Mouse (Mus musculus) bone marrow macrophage, adult 2 months (primary cell): ENCODE data around the gene Gm17949.

Experiments
- CTCF ChIP-seq: IDR thresholded peaks from 2 replicates; pipeline ENCODE4 v1.5.1; 2012; ENCODE audit warnings: low read depth, mild to moderate bottlenecking, low read length, moderate library complexity
- POLR2A ChIP-seq: IDR thresholded peaks from 2 replicates; pipeline ENCODE4 v1.6.1; 2012; ENCODE audit warnings: mild to moderate bottlenecking, low read depth, low read length, borderline replicate concordance

DNA sequence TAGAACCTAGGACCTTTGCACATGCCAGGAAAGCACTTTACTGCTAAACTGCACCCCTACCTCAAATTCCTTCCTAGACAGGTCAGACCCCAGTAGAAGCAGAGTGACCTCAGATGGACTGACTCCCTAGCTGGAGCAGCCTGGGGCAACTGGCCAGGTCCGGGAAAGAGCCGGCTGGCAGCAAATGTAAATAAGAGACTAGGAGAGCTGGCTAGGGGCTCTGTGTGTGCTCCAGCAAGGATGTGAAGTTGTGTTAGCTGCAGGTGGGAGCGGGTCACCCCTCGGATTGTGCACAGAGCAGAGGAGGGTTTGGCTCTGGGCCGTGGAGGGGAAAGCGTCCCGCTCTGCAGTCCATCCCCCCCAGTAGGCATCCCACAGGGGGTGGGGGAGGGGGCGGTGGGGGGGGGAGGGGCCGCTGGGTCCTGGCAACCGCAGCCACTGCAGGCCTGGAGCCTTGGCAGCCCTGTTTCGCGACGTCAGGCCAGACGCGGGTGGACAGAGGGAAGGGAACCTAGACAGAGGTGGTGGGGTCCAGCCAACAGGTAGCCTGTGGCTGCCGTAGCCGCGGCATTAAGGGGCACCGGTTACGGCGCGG, 47.7 kb downstream of the Gm17949 start, which contains the start of gene Crb3:
- no peak for TF ChIP-seq CTCF
- no peak for TF ChIP-seq POLR2A
